Mouse (Mus musculus) testis, adult 10 weeks (tissue): Measurements from ENCODE around the gene 1700069L16Rik. TPM values are rescaled to one million over a fixed set of nuclear protein-coding genes. Genes with fewer than 3 reads are reported as not detected.

Experiments used
- polyA plus RNA-seq: library from polyadenylated mRNA; stranded (reverse); fragments of 350-450 nt; fragmentation: Illumina TruSeq; extraction: RNeasy Lipid Tissue Mini Kit (QIAGEN cat#74804); gene quantifications from one replicate; pipeline ENCODE4 v1.2.3, GENCODE M21; 2014; ENCODE audit warnings: low read depth, low replicate concordance

1700069L16Rik gene
- 5.3 TPM for polyA plus RNA-seq

GRCm38 (mm10) chr5:113724446-113724845, at the start of gene 1700069L16Rik:
TSS of gene 1700069L16Rik (minus strand) at chr5:113724772.

GRCm38 (mm10) chr5:113772450-113772895, 47.9 kb upstream of the 1700069L16Rik start, which contains the start of the genes Sart3 and Iscu:
TSS of gene Sart3 (minus strand) at chr5:113772510.
TSS of gene Iscu (plus strand) at chr5:113772748.

GRCm38 (mm10) chr5:113735345-113736112, 11.0 kb upstream of the 1700069L16Rik start, which contains the start of gene Ficd:
TSS of gene Ficd (plus strand) at chr5:113735803.

GRCm38 (mm10) chr5:113650035-113650865, 74.3 kb downstream of the 1700069L16Rik start, which contains the start of gene Cmklr1:
TSS of gene Cmklr1 (minus strand) at chr5:113650426.

Other genes starting within 250 kb of the 1700069L16Rik start
- 0.90 TPM for gene Wscd2, start 234.4 kb downstream of the 1700069L16Rik start, polyA plus RNA-seq
- gene Cmklr1, start 74.3 kb downstream of the 1700069L16Rik start, polyA plus RNA-seq, result 3.4 TPM
- gene Ficd, start 11.0 kb upstream of the 1700069L16Rik start, polyA plus RNA-seq, result 1.1 TPM
- gene Sart3, start 47.7 kb upstream of the 1700069L16Rik start, polyA plus RNA-seq, result 1.6 TPM
- gene Iscu, start 48.0 kb upstream of the 1700069L16Rik start, polyA plus RNA-seq, result 27.4 TPM
- gene Tmem119, start 75.7 kb upstream of the 1700069L16Rik start, polyA plus RNA-seq, result not detected
- not detected for gene Selplg, start 107.9 kb upstream of the 1700069L16Rik start, polyA plus RNA-seq
- gene Coro1c, start 184.0 kb upstream of the 1700069L16Rik start, polyA plus RNA-seq, result 5.6 TPM